Mouse (Mus musculus): ENCODE measurements around the gene Nek10.
"Not testable (repeated sequence)": the region's sequence is repeated elsewhere in the genome, so short reads cannot be mapped to it uniquely, and the experiment has no call there.

Nek10 gene

DNA sequence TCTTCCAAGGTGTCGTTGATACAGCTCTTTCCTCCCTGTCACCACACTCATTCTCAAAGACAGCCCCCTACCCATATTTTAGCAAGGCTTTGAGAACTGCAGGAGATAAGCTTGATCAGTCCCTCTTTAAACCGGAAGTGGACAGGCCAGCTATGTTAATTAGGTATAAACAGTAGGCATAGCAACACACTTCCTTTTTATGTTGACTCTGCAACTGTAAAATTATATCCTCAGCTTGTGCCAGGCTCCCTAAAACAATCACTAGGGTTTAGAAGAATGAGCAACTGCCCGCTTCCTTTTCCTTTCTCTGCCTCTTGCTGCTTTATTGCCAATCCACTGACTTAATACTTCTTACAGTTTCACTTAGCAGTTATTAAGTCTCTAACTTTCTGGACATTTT is 67.2 kb downstream of the Nek10 start:
- no peak for DNase-seq (ENCODE audit: low read depth)

DNA sequence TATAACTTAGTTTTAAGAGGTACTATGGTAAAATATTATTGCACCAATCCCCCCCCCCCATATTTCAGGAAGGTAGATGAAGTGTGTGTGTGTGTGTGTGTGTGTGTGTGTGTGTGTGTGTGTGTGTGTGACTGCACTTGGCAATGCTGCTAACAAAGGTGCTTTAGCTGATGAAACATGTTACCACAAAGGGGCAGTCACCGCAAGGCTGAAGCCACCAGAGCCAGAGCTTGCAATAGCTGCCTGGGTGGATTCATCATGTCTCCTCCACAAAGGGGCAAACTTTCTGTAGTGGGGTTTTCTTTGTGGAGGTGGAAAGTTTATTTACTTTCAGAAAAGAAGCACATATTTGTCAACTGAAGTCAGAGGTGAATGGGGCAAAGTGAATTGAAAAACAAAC is 67.9 kb downstream of the Nek10 start:
- no peak for DNase-seq (ENCODE audit: low read depth)

DNA sequence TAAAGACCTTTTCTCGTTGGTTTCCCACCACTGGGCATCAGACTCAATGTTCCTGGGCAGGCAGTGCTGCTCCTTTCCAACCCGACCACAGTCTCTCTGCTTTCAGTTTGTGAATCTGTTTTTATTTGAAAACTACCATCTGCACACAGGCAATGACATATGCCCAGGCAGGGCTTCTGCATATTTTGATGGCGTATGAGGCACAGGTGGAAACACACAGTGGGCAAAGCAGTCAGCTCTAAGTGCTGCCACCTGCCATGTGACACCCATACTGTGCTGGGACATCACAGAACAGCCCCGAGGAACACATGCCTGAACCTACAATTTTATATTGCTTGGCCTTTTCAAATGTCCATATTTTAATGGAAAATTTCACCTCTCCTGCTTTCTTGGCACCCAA is 68.5 kb downstream of the Nek10 start:
- DNase-seq (ENCODE audit: low read depth) = no peak

DNA sequence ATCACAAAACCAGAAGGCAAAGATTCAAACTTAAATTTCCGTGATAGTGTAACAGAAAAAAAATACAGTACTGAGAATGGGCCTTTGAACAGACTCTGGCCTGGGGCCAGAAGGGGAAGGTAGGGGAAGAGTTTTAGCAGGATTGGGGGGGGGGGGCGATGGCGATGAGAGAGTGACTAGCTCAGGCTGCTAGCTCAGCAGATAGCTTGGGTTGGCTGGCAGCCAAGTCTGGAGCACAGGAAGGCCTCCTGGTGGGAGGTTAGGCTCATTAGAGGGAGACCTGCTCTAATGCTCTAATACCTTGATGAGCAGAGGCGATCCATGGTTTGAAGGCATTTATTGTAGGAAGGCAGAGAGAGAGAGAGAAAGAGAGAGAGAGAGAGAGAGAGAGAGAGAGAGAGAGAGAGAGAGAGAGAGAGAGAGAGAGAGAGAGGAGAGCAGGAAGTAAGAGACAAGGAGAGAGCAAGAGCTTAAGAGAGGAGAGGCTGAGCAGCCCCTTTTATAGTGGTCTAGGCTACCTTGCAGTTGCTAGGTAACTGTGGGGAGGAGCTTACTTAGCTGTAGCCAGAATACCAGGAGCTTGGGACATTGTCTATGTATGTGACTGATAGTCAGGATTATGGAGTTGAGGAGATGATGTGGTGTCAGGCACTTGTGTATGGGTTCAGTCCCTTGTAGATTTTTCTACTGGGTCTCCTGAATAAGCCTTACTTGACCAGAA is 90.9 kb downstream of the Nek10 start:
- DNase-seq (ENCODE audit: low read depth) = no peak

DNA sequence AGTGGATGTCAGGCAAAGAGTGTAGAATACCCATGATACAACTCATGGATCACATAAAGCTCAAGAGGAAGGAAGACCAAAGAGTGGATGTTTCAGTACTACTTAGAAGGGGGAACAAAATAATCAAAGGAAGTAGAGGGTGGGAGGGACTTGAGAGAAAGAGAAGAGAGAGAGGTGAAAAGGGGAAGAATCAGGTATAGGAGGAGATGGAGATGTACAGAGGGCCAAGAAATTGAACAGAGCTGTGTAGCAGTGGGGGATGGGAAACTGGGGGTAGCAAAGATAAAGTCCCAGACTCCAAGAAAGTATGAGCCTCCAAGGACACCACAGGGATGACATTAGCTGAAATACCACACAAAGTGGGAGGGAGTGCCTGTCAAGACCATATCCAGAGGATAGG is 91.6 kb downstream of the Nek10 start:
- DNase-seq (ENCODE audit: low read depth) = no peak

DNA sequence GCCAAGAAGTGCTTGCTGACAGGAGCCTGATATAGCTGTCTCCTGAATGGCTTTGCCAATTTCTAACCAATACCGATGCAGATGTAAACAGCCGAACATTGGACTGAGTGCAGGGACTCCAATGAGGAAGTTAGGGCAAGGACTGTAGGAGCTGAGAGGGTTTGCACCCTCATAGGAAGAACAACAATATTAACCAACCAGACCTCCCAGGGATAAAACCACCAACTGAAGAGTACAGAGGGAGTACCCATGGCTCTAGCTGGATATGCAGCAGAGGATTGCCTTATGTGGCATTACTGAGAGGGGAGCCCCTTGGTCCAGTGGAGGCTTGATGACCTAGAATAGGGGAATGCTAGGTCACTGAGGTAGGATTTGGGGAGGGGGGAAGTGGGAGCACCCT is 92.1 kb downstream of the Nek10 start:
- no peak for DNase-seq (ENCODE audit: low read depth)

DNA sequence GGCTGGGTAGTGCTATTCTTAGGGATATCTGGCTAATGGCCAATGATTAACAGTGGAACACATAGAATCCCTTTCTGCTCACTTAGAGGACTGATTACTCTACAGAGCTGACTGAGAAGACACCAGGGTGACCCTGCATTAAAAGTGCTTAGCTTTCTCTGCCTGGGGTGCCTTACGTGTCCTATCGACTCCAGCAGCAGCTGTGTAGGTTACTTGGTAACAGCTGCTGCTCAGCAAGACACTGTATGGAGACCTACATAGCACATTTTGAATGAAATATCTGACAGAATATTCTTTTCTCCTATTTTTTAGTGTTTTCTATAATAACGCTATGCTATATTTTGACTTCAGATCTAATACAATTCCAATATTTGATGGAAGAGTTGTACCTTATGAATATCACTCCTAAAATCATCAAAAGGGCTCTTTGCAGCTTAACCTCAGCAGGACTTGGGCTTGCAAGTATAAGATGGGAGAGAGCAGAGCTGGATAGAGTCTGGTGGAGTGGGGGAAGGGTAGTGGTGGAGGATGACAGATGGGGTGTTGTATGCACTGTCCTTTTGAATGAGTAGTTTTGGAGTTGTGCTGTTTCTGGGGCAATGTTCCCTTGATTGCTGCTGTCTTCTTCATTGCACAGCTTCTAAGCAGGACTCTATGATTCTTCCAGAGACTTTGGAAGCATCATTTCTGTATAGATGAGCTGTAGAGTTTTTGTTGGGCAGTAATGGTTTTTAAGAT is 93.4 kb downstream of the Nek10 start:
- no peak for DNase-seq (ENCODE audit: low read depth)

DNA sequence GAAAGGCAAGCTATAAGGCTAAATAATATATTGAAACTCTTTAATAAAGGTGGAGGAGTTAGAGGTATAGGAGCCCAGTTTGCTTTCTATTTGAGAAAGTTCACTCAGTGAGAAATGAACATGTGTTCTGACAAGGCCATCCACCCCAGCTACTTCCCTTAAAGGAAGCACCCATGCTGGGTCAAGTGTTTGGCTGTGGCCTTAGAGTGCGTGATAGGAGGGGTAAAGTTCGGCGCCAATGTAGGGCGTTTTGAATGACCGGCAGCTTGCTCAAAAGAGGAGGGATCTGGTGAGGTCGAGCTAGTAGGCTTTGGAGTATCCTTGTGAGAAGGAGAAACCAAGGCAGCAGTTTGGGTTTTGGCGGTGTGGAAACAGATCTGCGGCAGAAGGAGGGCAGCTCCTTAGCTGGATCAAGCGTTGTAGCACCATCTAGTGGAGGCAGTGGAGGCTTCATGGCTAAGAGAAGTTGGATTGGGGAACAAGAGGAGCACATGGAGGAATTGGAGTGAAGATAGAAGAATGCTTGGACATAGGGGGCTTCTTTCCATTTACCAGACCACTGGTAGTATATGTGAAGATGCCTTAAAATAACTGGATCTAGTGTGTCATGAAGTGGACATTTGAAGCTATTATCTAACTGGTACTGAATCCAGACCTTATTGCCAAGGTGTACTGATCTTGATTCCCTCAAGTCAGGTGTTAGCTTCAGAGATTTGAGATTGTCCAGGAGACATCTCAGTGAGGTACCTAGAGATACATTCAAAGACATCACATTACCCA is 101.7 kb downstream of the Nek10 start:
- peak; percentile 62 for DNase-seq (ENCODE audit: low read depth)

DNA sequence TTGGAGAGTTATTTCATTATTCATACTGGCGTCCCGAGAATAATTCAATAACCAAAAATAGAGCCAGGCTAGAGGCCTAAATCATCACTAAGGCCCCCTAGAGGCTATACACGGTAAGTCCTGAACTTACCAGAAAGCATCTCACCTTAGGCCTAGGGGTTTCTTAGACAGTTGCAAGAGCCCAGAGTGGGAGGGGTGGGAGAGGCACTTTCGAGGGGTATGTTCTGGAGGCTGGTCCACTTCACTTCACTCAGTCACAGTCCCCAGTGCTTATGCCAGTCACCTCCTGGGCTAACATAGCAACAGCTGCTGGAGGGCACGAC is 102.3 kb downstream of the Nek10 start:
- peak; percentile 8 for DNase-seq (ENCODE audit: low read depth)

DNA sequence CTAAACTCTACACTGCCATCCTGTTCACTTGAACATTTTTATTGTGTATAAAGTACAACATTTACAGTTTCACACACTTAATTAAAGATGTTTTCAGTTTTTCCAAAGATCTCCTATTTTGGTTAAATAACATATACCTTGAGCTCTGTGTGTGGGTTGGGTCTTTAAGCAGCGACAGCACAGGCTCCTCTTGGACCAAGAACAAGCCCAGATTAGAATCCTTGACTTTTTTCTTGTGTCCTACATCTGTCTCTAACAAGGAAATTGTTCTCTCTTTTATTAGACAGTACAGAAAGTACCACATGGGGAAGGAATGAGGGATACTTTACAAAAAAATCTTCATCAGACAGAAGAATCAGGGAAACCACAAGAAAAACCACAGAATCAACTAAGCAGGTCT is 122.4 kb downstream of the Nek10 start:
- no peak for DNase-seq (ENCODE audit: low read depth)

DNA sequence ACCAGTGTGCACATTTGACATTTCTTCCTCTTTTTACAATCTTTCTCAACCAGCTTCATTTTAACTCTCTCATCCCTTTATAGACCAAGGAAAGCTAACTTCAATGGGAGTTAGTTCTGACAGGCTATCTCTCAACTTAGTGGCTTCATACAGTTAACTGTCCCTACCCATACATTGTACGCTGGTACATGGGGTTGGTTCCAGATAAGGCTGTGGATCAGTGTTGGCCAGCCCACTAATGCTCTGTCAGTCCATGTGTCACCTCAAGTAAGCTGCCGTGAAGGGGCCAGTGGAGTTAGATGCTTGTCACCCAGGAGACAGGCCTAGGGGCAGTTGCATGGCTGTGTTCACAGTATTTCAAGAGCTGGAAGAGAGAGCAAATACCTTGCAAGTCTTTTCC is 124.3 kb downstream of the Nek10 start:
- no peak for DNase-seq (ENCODE audit: low read depth)

DNA sequence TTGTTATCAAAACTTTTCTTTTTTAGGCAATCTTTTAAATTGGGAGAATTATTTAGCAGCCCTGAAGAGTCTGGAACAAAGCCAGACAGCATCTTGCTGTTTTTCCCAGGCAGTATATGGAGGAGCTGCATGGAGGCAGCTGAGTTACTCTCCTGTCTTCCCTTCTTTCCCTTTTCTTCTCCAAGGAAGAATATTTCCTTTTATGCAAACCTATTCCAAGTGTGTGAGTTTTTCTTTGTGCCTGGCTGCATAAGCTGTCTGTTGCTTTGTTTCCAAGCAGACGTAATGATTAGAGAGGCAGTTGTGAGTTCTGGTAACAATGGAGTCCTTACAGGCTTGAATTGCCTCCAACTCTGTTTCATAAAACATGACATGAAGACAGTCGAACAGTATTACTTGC is 131.8 kb downstream of the Nek10 start:
- no peak for DNase-seq (ENCODE audit: low read depth)

DNA sequence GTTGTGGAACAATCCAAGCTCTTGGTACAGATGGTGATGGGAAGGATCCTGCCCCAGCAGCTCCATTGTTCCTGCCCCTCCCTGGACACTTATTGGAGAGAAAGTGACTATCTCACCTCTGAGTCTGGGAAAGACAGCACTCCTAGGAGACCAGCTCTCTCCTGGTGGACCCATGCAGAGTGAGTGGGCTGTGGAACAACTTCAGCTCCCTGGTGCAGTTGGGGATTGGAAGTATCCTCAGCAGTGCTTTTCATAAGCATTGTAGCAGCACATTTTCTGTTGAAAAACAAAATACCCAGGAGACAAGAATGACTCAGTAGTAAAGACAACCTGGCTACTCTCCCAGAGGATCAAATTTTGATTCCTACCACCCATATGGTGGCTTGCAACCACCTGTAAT is 142.7 kb downstream of the Nek10 start:
- DNase-seq (ENCODE audit: low read depth) = no peak

DNA sequence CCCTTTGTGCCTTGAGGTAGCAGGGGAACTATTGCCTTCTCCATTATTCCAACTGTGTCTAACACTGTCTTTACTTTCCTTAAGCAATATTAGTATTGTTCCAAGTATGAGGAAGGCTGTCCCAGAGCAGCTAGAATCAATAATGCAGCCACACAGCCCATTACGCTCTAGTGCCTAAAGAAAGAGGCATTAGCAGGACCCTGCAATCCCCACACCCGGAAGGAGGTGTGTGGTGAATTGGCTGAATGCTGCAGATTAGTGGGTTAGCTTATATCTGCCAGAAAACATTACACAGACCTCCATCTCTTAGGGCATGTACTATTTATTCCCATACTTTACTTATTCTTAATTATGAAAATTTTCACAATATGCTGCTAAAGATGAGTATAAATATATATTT is 145.8 kb downstream of the Nek10 start:
- DNase-seq (ENCODE audit: low read depth) = no peak

DNA sequence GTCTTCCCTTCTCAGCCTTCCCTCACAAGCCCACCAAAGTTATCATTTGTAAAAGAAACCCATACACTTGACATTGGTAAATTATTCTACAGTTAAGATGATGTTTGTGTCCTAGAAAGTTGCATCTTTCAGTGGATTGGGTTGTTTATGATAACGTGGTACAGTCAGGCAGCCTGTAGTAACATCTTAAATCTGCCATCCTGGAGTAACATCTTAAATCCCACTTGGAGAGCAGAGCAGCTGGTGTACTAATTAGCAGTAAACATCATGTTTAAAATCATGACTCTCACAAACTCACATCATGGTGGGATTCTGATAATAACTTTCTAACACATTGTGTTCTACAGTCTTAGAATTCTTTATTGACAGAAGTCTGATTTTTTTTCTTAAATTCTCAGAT is 148.6 kb downstream of the Nek10 start:
- no peak for DNase-seq (ENCODE audit: low read depth)

DNA sequence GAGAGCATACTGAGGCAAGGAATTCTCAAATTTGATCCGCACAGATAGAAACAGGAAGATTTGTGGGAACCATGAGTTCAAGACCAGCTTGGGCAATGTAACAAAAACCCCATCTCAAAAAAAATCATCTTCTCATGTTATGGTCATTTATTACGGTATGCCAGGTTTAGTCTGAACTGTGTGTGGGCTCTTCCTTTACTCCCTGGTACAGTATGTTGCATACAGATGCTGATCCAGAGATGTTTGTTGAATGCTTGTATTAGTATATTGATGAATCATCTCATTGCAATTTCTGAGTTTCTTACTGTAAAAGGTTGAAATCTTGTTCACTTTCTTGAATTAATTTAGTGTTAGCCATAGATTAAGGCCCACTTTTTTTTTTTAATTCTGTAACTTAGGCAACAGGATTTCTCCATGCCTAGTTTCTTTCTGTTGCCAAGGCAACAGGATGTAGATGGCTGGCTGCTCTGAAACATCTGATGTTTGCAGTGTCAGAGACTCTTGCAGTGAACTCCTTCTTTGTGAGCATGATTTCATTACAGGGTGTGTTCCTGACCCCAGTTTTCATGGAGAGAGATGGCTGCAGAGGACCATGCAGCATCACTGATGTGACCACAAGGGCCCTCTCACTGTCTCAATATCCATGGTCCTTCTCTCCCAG is 156.7 kb downstream of the Nek10 start:
- no peak for DNase-seq (ENCODE audit: low read depth)

DNA sequence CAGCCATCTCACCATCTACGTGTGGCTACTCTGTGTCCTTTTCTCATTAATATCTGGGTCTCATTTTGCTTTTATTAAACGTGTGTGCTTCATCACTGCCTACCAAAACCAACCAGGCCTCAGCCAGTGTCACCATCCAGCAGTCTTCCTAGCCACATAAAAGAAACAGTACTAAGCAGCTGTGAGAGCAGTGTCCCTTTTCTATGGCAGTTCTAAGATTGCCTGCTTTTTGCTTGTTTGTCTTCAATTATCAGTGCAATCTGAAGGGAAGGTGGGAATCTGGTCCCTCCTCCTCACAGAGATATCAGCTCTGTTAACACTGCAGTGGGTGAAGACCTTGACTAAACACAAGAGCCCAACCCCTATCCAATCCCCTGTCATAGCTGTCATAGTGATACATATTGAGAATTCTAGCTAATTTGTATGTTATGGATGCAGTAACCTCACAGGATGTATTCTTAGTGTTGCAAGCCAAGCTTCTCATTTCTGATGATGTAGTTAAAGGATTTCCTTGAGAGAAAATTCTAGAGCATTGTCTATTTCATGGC is 157.3 kb downstream of the Nek10 start:
- no peak for DNase-seq (ENCODE audit: low read depth)

DNA sequence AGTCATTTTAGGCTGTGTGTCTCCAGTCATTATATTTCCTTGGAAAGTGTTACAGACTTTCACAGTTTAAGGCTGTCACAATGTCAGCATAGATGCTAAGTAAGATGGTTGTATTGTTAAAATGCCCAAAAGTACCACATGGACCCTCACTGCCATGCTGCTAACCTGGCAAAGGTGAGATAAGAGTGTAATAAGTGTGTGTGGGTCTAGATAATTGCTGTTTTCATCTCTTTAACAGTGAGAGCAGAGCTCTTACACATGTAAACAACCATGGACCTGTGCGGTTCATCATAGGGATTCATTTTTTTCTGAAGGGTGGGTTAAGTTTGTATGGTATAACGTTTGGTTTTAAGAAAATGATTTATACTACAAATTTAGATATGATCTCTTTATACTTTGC is 167.4 kb downstream of the Nek10 start:
- no peak for DNase-seq (ENCODE audit: low read depth)

DNA sequence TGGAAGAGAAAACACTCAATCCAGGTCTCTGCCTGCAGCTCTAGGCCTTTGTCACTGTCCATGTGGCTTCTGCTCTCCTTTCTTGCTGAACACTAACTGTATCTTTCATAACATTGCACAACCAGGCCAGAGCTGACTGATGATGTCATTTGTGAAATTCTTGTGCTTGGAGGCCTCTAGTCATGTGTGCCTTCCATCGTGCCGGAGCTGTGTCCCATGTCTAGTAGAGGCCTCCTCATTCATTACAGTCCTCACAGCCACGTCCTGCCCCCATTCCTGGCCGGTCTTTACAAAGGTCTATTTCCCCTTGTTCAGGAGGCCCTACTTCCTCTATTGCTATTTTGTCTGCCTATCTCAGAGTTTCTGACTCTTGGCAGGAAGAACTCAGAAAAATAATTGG is 167.8 kb downstream of the Nek10 start:
- DNase-seq (ENCODE audit: low read depth) = peak; percentile 9

DNA sequence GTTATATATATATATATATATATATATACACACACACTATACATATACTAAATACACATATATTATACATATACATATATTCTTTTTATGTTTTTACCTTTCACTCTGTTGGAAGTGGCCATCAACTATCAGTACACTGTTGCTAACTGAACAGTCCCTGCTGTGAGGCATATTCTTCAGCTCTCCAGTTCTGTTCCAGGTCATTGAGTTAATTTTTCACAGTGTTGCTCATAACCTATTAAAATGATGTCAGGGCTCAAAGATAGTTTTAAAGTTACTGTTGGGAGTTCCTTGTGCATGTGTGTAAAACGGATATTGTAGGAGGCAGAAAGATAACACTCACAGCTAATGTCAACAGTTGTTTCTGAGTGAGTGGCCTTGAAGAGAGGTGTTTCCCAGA is 170.9 kb downstream of the Nek10 start:
- no peak for DNase-seq (ENCODE audit: low read depth)

DNA sequence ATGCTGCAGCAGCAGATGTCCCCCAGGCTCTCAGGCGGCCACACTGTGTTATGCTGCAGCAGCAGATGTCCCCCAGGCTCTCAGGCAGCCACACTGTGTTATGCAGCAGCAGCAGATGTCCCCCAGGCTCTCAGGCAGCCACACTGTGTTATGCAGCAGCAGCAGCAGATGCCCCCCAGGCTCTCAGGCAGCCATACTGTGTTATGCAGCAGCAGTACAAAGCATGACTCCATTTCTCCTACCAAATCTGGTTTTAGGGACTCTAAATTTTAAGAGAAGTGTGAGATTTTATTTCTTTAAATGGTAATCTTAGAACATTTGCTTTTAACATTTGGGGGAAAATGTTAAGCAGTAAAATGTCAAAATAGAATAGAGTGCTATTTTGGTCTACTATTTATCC is 180.9 kb downstream of the Nek10 start:
- not testable (repeated sequence) for DNase-seq (ENCODE audit: low read depth)
